Mouse (Mus musculus): ENCODE measurements at regions not wholly inside any gene's neighbourhood (a gene's known extent, or its start where the extent isn't known, plus 50 kb on each side); places are given as distances from the start of the nearest gene placed in this dataset.

DNA sequence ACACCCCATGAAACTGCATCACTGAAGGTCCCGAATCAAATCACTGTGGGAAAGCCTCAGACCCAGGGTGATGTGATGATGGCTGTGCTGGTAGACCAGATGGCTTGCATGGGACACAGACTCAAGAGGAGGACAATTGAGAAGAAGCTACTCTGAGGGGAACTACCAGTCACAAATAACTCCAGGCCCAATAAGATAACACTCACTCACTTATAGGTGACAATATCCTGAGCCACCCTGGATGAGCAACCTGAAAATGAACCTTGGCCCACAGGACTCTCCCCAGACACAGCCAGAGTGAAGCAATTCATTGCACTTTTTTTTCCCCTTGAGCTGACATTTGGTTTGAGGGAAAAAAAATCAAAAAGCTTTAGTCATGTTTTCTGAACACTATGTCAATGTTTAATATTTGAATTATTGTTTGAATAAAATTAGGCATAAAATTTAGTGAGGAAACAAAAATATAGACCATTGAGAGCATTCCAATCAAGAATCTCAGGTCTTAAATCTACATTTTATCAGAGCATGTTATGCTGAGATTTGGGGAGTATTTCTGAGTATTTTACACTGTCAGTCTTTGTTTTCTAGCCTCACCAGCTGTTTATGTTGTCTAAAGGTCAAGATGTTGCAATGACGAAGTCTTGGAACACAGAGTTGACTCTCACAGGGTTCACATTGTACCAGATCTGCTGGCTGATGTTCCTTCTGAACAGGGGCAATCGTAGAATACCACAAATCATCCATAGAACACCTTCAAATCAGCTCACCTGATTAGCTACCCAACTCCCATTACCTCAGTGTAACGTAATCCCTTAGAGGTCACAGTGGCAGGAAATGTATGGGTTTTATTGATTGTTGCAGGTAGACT, 67.9 kb upstream of the Gm6993 start:
- ATAC-seq (ENCODE audit: insufficient number of reproducible peaks, low FRiP score, low TSS enrichment), result no peak

DNA sequence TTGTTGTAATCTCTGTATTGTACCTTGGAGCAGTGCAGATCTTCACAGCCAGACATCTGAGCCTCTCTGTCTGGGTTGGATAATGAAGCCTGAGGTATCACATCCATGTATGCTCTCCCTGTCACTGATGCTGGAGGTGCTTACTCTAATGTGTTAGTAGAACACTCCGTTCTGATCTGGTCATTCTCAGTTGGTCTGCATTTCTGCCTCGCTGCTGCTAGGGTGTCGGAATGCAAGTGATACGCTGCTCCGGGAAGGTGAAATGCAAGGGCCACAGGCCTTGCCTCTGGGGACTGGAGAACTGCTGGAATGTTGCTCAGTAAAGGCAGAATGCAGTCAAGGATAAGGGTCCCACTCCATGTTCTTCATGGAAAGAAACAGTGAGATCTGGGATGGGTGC, 67.1 kb upstream of the Gm6993 start:
- ATAC-seq (ENCODE audit: insufficient number of reproducible peaks, low FRiP score, low TSS enrichment), result no peak

DNA sequence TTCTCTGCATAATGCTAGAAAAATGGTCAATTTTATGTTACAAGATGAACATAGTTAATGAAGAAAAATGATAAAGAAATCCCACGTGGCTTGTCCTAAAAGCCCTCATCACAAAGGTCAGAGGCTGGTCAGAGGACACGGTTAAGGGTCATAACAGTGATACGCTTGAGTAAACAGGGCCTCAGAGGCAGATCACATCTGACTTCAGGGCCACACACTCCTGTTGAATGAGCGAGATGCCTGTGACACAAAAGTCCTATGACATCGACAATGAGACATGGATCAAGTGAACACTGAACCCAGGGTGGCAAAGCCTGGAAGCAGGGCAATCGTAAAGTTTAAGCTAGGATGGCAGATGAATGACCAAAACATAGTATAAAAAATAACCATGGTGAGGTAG, 61.0 kb upstream of the Gm6993 start:
- no peak for ATAC-seq (ENCODE audit: insufficient number of reproducible peaks, low FRiP score, low TSS enrichment)

DNA sequence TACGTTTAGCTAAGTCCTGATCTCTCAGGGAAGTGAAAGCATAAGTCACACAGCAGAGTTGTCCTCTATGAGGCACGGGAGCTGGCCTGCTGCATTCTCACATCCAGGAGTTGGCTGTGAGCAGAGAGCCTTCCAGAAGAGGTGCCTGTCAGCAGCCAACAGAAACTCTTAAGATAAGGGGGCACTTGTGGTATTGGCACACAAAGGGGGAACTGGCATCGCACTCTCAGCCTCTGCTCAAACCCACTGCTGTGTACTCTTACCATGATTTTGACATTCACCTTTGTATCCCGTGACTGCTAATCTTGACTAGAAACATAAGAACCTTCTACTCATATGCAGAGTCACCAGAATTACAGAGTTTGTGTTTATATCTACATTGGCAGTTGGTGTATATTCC, 56.9 kb upstream of the Gm6993 start:
- ATAC-seq (ENCODE audit: insufficient number of reproducible peaks, low FRiP score, low TSS enrichment), result no peak

DNA sequence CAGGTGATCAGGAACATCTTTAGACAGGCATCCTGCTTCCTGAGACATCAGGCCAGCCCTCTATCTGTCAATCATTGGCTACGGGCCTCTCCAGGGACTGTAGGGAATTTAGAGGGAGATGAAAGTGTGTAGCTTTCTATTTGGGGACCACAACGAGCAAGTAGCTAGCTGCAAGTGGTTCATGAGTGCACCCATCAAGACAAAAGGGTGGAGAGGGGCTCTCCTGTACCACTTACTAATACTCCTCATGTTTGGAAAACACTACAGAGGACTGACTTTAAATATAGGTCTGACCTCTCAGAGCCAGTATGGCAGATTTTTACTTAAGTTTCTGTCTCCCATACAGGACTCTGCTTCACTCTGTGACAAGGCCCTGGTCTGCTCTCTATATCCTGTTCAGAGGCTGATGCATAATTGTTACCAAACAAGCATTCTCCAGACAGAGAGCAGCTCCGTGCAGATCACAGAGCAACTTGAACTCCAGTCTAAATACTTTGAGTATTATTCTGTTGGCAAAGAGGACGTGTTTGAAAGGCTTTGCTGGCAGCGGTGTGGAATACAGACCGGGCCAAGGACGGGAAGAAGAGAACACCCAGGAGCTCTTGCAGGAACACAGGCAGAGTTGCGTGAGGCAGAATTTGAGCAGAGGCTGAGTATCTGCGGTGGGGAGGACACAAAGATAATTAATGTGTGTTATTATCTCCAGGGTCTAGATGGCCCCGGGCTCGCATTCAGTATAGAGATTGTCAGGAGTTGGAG, 56.2 kb upstream of the Gm6993 start:
- ATAC-seq (ENCODE audit: insufficient number of reproducible peaks, low FRiP score, low TSS enrichment), result no peak

DNA sequence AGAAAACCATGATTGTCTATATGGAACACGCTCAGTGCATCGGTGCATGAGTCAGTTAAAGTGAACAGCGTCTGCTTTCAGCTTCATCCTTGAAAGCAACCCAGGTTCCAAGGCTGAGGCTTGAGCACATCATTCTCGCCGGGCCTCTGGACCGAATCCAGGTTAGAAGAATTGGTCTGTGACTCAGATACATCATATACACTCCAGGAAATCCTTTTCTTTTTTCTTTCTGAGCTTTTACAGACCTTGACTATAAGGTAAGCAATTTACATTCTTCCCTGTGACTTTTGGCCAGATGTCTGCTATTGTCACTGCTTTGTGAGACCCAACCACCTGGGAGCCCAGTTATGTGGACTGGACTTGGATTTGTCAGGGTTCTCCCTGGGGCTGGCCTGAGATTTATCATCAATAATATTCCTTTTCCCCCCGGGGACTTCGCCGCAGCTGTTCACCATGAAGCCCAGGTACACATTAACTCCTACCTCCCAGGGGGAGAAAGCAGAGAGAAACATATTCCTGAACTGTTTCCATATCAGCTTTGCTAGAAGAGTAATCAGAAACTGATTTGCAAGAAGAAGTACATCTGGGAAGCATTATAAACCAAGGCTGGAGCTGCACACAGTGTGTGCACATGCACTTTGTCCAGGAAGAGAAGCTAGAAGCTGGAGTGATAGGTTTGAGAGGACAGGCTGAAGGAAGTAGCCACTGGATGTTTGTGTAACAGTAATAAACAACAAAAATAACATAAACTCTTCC, 55.2 kb upstream of the Gm6993 start:
- no peak for ATAC-seq (ENCODE audit: insufficient number of reproducible peaks, low FRiP score, low TSS enrichment)

DNA sequence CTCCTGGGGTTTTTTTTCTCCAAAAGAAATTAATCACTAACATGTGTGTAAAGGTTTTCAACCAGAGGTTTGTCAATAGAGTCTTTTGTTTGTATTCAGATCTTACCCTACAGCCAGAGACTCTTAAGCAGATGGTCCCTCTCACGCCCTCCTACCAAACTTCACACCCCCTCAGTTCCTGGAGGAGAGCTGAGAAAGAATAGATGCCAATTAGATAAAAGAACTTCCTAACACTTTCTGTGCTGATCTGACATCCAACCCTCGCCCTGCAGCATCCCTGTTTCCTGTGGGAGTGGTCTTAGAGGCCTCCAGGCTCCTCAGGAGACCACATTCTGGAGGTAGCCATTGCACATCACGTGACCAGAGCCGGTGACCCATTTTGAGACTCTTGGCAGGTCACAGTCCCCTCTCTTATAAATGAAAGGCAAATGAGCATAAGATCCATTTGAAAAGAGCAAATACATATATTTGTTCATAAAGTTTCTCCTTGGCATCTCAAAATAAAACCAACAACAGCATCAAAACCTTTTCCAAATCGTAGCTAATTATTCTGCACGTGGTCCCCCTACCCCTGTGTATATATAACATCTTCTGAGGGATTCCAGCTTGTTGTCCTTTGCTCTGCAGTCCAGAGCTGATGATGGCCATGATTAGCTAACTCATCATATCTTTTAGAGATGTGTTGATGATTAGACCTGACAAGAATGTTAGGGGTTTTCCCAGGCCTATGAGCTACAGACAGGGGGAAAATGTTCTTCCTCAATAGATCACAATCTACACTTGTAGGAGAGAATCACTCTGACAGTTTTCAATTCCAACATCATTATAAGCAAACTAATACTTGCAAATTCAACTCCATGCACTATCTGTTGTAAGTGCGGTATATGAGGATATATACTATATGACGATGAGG, 54.4 kb upstream of the Gm6993 start:
- no peak for ATAC-seq (ENCODE audit: insufficient number of reproducible peaks, low FRiP score, low TSS enrichment)

DNA sequence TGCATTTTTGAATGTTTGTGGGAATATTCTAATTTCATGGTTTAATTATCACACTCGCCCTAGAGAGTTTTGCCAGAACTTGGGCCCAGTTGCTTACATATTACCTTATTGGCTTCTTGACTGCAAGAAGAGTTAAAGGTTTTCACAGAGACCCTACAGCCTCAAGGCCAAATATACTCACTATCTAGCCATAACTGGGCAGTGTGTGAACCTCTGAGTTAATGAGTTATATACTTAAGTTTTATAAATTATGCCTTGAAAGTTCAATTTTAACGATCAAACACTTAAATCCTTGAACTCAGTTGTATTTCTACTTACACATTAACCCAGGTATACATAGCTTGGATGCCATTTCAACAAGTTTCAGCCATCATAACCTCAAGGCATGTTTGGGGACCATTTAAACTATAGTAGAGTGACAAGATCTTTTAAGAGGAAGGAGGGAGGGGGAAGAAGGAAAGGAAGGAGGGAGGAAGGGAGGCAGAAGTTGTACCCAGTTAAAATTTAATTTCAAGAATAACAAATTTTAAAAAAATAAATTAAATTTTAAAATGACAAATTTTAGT, 52.5 kb upstream of the Gm6993 start:
- ATAC-seq (ENCODE audit: insufficient number of reproducible peaks, low FRiP score, low TSS enrichment), result no peak

DNA sequence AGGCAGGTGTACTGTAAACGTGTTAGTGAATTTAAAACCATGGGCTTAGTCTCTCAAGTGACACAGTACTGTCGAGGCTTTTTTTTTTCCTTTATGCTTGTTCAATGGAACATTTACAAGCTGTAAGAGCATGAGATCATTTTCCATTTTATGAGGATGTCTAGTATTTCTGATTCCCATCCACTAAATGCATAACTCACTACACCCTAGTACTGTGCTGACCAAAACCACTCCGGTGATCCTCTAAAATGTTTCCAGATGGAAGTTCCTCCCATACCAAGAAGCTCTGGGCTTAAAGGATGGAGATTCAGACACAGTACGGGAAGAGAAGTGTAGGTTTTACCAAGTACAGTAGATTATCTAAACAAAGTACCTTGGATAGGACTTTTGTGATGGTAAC, 50.3 kb upstream of the Gm6993 start:
- ATAC-seq (ENCODE audit: insufficient number of reproducible peaks, low FRiP score, low TSS enrichment), result no peak
